Mouse (Mus musculus) limb, embryonic 11.5 days (tissue): ENCODE results near the gene Kcnk5. TPM values are rescaled to one million over a fixed set of nuclear protein-coding genes. Genes with fewer than 3 reads are reported as not detected.
A peak's percentile ranks its signal among the peaks of the same experiment; 100 is the strongest.

Experiments
- ATAC-seq: fragments of 200-750 bp; cut with Nextera tagmentation; 2 replicates; pipeline ENCODE4 v1.8.0; 2017; ENCODE audit warnings: low read depth; ENCODE audit not compliant: insufficient number of reproducible peaks, low FRiP score, low TSS enrichment
- DNase-seq: peaks from one replicate; pipeline ENCODE4 v3.0.0-alpha.2; 2015; ENCODE audit warnings: low spot score
- H3K27ac ChIP-seq: fragments of 300-500 bp; sonication (generic); replicated peaks from 2 replicates; pipeline ENCODE4 v1.5.1; 2014; ENCODE audit warnings: low read depth, mild to moderate bottlenecking, low read length
- H3K27me3 ChIP-seq: fragments of 300-500 bp; sonication (generic); 2 replicates; pipeline ENCODE4 v1.6.1; 2014; ENCODE audit warnings: mild to moderate bottlenecking, low read length, mixed read lengths; ENCODE audit not compliant: control insufficient read depth, insufficient read depth
- H3K36me3 ChIP-seq: fragments of 300-500 bp; sonication (generic); 2 replicates; pipeline ENCODE4 v1.6.1; 2014; ENCODE audit warnings: mild to moderate bottlenecking, low read length, moderate library complexity, mixed read lengths; ENCODE audit not compliant: control insufficient read depth, insufficient read depth
- H3K4me1 ChIP-seq: fragments of 300-500 bp; sonication (generic); 2 replicates; pipeline ENCODE4 v1.6.1; 2014; ENCODE audit warnings: low read length, mixed read lengths; ENCODE audit not compliant: control insufficient read depth, insufficient read depth
- H3K4me2 ChIP-seq: fragments of 300-500 bp; sonication (generic); 2 replicates; pipeline ENCODE4 v1.6.1; 2014; ENCODE audit warnings: low read depth, mild to moderate bottlenecking, moderate library complexity; ENCODE audit not compliant: severe bottlenecking
- H3K4me3 ChIP-seq: fragments of 300-500 bp; sonication (generic); 2 replicates; pipeline ENCODE4 v1.5.1; 2014; ENCODE audit warnings: low read depth, low read length
- H3K9ac ChIP-seq: fragments of 300-500 bp; sonication (generic); 2 replicates; pipeline ENCODE4 v1.6.1; 2014; ENCODE audit warnings: mild to moderate bottlenecking, low read length
- H3K9me3 ChIP-seq: fragments of 300-500 bp; sonication (generic); 2 replicates; pipeline ENCODE4 v1.6.1; 2016; ENCODE audit warnings: low read length; ENCODE audit not compliant: control insufficient read depth
- WGBS: fragments of 180-500 bp; shearing (Covaris S2); extraction: QIAGEN DNeasy Blood & Tissue Kit; methylation state at CpG from one replicate; pipeline ENCODE4 v1.1.7; 2014; 5-methylcytosine and 5-hydroxymethylcytosine counted together
- polyA plus RNA-seq: library from polyadenylated mRNA; unstranded; fragments of >200 nt; fragmentation: Nextera tagmentation; extraction: Ambion mirVana; gene quantifications from 2 replicates; pipeline ENCODE4 v1.2.1, GENCODE M21; 2014

Kcnk5 gene
- polyA plus RNA-seq, 1 experiment from 2014 or later: 5.2 TPM

DNA sequence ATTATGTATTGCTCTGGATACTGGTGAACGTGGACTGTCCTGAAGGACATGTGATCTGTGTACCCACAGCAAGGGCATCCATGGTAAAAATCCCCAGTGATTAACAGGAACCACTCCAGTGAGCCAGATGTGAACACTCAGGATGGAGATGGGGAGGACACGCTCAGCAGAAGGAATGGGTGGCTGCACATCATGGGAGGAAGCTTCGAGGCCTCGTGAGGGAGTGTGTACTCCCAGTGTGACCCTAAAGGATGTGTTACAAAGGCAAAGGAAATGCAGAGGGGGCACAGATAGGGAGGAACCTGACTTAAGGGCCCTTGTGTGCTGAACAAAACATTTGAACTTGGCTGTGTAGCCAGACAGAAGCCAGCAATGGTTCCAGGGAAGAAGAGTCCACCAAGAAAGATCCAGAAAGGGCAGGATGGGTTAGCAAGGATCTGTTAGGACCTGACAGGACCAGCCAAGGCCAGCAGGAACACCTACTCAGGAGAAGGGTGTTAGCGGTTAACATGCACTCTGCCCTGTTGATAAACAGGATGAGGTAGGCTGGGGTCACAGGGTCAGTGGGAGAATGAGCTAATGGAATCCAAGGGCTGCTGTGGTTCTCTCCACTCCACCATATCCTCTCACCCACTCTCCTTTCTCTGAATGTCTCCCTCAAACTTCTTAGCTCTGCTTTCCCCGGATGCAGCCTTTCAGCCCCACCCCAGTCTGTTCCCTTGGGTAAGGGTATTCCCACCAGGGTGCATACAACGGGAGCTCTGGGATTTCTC, 68.2 kb downstream of the Kcnk5 start:
- Histone ChIP-seq H3K27ac (no peak overlapping the region), H3K9ac (no peak overlapping the region), H3K4me3 (no peak overlapping the region), H3K4me1 (0 out of 2 replicates have a peak, but pooled peaks cover 2% of the 10 kb centered on the region), H3K9me3 (no peaks in the 10 kb centered on the region), H3K36me3 (no peaks in the 10 kb centered on the region), H3K27me3 (no peaks in the 10 kb centered on the region), H3K4me2 (no peak overlapping the region)
- DNase-seq: no peak
- ATAC-seq: no peak
- WGBS: 63% methylated on average over 7 of the region's 7 CpGs

DNA sequence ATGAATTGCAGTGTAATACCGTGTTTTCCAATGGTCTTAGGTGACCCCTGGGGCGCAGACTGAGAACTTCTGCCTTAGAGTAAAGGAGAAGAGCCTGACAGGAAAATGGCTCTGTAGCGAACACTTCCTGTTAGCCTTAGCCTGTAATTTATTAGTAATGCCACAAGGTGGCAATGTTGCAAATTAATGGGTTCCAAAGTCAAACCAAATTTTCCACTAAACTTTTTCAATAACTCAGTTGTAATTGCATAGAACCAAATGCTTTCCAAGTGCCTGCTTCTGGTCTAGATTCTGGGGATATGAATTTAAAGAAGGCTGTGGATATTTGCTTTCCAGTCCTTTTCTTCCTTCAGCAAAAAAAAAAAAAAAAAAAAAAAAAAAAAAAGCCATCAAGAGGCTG, 69.4 kb downstream of the Kcnk5 start:
- H3K4me3 ChIP-seq: no peak overlapping the region
- no peaks in the 10 kb centered on the region for H3K36me3 ChIP-seq
- no peaks in the 10 kb centered on the region for H3K9me3 ChIP-seq
- no peak overlapping the region for H3K4me2 ChIP-seq
- no peak overlapping the region for H3K27ac ChIP-seq
- H3K9ac ChIP-seq: no peak overlapping the region
- WGBS: 76% methylated on average over 3 of the region's 3 CpGs
- H3K4me1 ChIP-seq: no peaks in the 10 kb centered on the region
- DNase-seq (no peak), ATAC-seq (no peak)
- H3K27me3 ChIP-seq: no peaks in the 10 kb centered on the region

DNA sequence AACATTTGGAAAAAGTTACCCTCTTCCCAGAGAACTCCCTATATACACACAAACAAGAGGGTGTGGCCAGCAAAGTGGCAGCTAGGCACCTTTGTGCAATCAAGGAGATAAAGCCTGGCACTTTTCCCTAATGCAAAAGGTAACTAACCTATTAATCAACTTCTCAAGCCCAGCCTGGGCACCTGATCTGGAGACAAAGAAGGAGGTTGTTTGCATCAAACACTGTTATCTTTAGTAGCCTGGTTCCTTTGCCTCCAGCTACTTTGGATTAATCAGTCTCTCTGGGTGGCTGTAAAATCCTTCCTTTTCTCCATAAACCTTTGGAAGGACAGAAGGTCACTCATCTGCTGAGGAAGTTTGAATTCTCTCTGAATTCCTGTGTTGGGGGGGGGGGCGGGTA, 70.7 kb downstream of the Kcnk5 start:
- Histone ChIP-seq H3K27me3 (no peaks in the 10 kb centered on the region), H3K27ac (no peak overlapping the region), H3K4me1 (no peaks in the 10 kb centered on the region), H3K9me3 (no peaks in the 10 kb centered on the region), H3K4me3 (no peak overlapping the region), H3K4me2 (no peak overlapping the region), H3K36me3 (no peaks in the 10 kb centered on the region), H3K9ac (no peak overlapping the region)
- WGBS: 75% methylated on average over 1 of the region's 1 CpGs
- ATAC-seq (no peak), DNase-seq (no peak)

DNA sequence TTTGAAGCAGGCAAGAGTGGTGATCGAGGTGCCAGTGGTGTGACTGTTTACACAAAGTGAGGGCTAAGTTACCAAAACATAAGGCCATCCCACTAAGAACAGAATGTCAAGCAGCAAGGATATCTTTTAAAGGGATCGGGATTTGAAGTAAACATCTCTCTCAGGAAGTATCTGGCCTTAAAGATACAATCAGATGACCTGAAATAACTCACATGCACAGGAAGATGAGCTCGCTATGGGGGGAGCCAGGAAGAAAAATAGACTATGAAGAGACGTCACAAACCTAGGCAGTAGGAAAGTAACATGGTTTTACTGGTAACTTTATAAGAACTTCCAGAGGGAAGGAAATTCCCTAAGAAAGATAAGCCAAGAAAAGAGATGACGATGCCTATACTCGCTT, 75.3 kb downstream of the Kcnk5 start:
- Histone ChIP-seq H3K4me1 (no peaks in the 10 kb centered on the region), H3K27me3 (no peaks in the 10 kb centered on the region), H3K36me3 (no peaks in the 10 kb centered on the region), H3K4me2 (no peak overlapping the region), H3K9me3 (no peaks in the 10 kb centered on the region), H3K4me3 (no peak overlapping the region), H3K9ac (no peak overlapping the region), H3K27ac (no peak overlapping the region)
- no peak for ATAC-seq
- 81% methylated on average over 6 of the region's 6 CpGs for WGBS
- DNase-seq: no peak

DNA sequence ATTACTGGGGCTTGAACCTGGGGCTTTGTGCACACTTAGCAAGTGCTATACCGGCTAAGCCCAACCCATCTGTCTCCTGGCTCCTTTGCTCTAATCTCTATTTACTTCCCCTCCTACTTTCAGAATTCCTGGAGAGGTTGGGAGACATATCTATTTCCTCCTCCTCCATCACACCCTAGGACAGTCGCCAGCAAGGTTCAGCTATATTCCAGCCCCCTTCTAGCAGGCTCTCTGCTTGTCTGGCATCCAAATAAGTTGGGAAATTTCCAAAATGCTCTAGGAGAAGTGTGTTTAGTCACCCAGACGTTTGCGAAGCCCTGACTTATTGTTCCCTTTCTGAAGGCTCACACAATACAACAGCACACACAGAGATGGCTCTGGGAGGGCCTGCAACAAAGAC, 78.4 kb downstream of the Kcnk5 start:
- no peak for DNase-seq
- no peak overlapping the region for H3K9ac ChIP-seq
- H3K4me1 ChIP-seq: no peaks in the 10 kb centered on the region
- H3K27ac ChIP-seq: no peak overlapping the region
- no peaks in the 10 kb centered on the region for H3K9me3 ChIP-seq
- 65% methylated on average over 4 of the region's 4 CpGs for WGBS
- no peaks in the 10 kb centered on the region for H3K36me3 ChIP-seq
- no peak overlapping the region for H3K4me3 ChIP-seq
- no peak overlapping the region for H3K4me2 ChIP-seq
- no peaks in the 10 kb centered on the region for H3K27me3 ChIP-seq
- ATAC-seq: no peak

DNA sequence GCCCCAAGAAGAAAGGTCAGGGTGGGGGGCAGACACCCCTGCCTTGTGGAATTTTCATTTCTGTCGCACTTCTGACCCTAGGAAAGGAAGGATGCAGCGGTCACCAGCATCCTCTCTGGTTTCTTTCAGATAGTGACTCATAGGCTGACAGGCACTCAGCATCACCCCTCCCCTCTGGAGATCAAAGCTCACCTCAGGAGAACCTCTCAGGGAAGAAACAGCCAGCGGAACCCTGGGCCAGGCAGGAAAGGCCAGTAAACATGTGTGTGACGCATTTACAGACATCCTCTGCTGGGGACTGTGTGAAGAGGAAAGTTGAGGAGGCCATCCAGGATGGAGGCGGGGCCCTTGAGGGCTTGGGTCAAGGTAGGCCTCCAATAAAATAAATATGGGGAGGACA, 83.5 kb downstream of the Kcnk5 start:
- H3K4me3 ChIP-seq: no peak overlapping the region
- no peak for ATAC-seq
- H3K4me1 ChIP-seq: no peaks in the 10 kb centered on the region
- H3K27me3 ChIP-seq: no peaks in the 10 kb centered on the region
- no peak overlapping the region for H3K27ac ChIP-seq
- 26% methylated on average over 5 of the region's 5 CpGs for WGBS
- no peaks in the 10 kb centered on the region for H3K36me3 ChIP-seq
- no peak overlapping the region for H3K9ac ChIP-seq
- H3K9me3 ChIP-seq: no peaks in the 10 kb centered on the region
- no peak overlapping the region for H3K4me2 ChIP-seq
- no peak for DNase-seq

DNA sequence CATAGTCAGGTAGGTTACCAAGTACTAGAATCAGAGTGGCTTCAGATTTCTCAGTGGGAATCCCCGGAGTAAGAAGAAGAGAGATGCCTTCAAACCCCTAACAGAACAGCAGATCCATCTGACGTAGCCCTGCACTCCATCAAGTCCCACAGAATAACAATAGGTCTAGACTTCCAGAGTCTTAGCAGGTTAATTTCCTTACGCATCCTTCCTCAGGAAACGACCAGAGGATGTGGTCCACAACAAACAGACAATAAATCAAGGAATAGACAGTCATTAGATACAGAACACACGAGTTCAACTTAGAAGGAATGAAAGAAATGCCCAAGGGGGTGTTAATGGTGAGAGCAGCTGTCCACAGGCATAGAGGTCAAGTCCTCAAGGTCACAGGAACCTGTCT, 86.7 kb downstream of the Kcnk5 start:
- no peak for ATAC-seq
- H3K36me3 ChIP-seq: no peaks in the 10 kb centered on the region
- no peak for DNase-seq
- H3K9me3 ChIP-seq: no peaks in the 10 kb centered on the region
- no peak overlapping the region for H3K4me2 ChIP-seq
- no peak overlapping the region for H3K27ac ChIP-seq
- no peak overlapping the region for H3K9ac ChIP-seq
- 35% methylated on average over 5 of the region's 5 CpGs for whole genome bisulfite sequencing
- H3K4me3 ChIP-seq: no peak overlapping the region
- no peaks in the 10 kb centered on the region for H3K27me3 ChIP-seq
- H3K4me1 ChIP-seq: no peaks in the 10 kb centered on the region

DNA sequence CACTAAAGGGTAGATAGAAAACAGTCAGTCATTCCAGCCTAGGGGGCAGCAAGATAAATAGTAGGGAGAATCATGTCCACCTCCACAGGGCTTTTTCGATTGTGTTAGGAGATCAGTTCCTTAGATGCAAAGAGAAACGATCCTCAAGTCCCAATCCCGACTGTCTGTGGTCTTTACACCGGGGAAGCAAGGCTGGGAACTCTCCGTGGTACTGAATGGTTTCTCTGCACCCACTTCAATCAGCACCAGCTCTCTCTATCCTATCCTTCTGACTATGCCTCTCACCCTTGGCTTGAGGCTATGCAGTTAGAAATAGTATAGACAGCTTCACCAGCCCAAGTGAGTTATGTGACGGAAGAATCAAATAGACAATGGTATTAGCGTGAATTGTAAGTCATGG, 88.1 kb downstream of the Kcnk5 start:
- no peaks in the 10 kb centered on the region for H3K4me1 ChIP-seq
- 21% methylated on average over 7 of the region's 7 CpGs for WGBS
- no peaks in the 10 kb centered on the region for H3K27me3 ChIP-seq
- peak; percentile 79 for DNase-seq
- H3K4me3 ChIP-seq: no peak overlapping the region
- no peak for ATAC-seq
- no peak overlapping the region for H3K4me2 ChIP-seq
- H3K9ac ChIP-seq: no peak overlapping the region
- H3K36me3 ChIP-seq: no peaks in the 10 kb centered on the region
- H3K27ac ChIP-seq: no peak overlapping the region
- no peaks in the 10 kb centered on the region for H3K9me3 ChIP-seq
